Mouse (Mus musculus): ENCODE data around the gene Tm9sf4.

GRCm38 (mm10) chr2:153239860-153240480, 78.9 kb downstream of the Tm9sf4 start:
- TF ChIP-seq CTCF (IDR thresholded peaks at IDR 0.05; ENCODE audit: control insufficient read depth, insufficient read depth, insufficient replicate concordance, low read depth, low read length): no peak
- TF ChIP-seq POLR2A (IDR thresholded peaks at IDR 0.05; ENCODE audit: control insufficient read depth, low read depth, low read length): no peak
